Mouse (Mus musculus): ENCODE measurements at regions not wholly inside any gene's neighbourhood (a gene's known extent, or its start where the extent isn't known, plus 50 kb on each side); places are given as distances from the start of the nearest gene placed in this dataset.

DNA sequence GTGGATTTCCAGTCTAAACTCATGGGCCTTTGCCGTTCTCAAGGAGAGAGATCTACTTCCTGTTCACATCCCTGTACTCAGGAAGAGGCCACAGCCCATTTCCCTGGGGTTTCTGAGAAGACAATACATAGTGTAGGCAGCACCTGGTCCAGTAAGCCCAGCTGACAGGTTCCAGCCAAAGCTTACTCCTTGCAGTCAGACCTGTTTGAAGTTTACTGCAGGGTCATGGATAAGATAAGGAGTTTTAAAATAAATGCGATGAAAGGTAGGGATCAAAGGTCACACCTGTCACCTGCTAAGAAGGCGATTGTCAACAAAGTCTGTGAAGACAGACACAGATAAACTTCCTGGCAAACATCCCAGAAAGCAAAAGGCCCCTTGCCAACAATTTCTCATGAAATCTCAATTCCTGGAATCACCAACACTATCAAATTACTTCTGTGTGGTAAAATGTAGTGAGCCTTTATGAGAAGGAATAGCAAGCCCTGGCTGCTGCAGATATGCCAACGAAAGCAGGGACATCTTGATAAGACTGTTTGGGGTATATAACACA, 227.5 kb downstream of the Sp3 start:
- Histone ChIP-seq H3K27me3 (ENCODE audit: control insufficient read depth, insufficient read depth, low read length) (no peaks in the 10 kb centered on the region), H3K27ac (ENCODE audit: low read depth, low read length) (no peak overlapping the region), H3K4me2 (ENCODE audit: low read depth, low read length) (no peak overlapping the region), H3K9ac (replicated peaks; ENCODE audit: low read depth, low read length) (no peak overlapping the region), H3K4me1 (ENCODE audit: control insufficient read depth, insufficient read depth, low read length) (no peaks in the 10 kb centered on the region), H3K4me3 (ENCODE audit: low read depth, low read length) (no peak overlapping the region), H3K9me3 (ENCODE audit: control insufficient read depth, low read length) (no peaks in the 10 kb centered on the region), H3K36me3 (ENCODE audit: control insufficient read depth, insufficient read depth, low read length) (no peaks in the 10 kb centered on the region)
- 85% methylated on average over 4 of the region's 4 CpGs for WGBS
- no peak for ATAC-seq (ENCODE audit: low read depth)

DNA sequence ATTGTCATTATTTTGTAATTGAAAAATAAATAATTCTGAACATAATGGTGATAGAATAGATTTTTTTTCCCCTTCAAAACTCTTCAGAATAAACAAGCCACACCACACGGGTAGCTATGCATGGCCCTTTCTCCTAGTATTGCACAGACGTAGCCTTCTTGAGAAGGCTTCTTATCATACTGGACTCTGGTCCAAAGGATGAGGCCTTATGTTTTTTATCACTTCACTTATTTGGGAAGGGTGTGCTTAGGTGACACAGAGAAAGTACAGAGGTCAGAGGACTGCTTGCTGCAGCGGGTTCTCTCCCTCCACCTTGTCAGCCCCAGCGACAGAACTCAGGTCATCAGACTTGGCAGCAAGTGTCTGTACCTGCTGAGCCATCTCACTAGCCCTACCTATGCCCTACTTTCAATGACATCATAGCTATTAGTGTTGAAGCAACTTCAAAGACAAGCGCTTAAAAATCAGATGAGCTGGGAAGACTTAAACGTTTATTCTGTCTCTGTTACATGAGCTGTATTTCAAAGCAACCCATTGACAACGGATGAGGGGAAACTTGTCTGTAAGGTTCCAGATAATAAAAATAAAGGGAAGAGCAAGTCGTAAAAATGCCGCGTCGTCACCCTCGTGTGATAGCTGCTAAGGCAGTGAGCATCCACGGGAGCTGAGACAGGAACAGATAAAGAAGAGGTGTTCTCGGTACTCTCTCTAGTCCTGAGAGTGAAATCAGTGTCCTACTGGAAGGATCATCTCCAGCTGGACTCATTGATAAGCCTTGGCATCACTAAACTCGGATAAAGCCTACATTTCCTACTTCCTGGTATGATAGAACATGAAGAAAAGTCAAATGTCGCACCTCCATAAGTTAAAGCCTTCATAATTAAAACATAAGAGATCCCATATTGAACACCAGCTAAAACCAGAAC, 226.2 kb downstream of the Sp3 start:
- H3K4me2 ChIP-seq (ENCODE audit: low read depth, low read length): no peak overlapping the region
- no peaks in the 10 kb centered on the region for H3K36me3 ChIP-seq (ENCODE audit: control insufficient read depth, insufficient read depth, low read length)
- H3K27me3 ChIP-seq (ENCODE audit: control insufficient read depth, insufficient read depth, low read length): no peaks in the 10 kb centered on the region
- no peaks in the 10 kb centered on the region for H3K9me3 ChIP-seq (ENCODE audit: control insufficient read depth, low read length)
- 86% methylated on average over 16 of the region's 16 CpGs for WGBS
- no peak overlapping the region for H3K4me3 ChIP-seq (ENCODE audit: low read depth, low read length)
- H3K27ac ChIP-seq (ENCODE audit: low read depth, low read length): no peak overlapping the region
- ATAC-seq (ENCODE audit: low read depth): no peak
- H3K4me1 ChIP-seq (ENCODE audit: control insufficient read depth, insufficient read depth, low read length): no peaks in the 10 kb centered on the region
- H3K9ac ChIP-seq (replicated peaks; ENCODE audit: low read depth, low read length): no peak overlapping the region

DNA sequence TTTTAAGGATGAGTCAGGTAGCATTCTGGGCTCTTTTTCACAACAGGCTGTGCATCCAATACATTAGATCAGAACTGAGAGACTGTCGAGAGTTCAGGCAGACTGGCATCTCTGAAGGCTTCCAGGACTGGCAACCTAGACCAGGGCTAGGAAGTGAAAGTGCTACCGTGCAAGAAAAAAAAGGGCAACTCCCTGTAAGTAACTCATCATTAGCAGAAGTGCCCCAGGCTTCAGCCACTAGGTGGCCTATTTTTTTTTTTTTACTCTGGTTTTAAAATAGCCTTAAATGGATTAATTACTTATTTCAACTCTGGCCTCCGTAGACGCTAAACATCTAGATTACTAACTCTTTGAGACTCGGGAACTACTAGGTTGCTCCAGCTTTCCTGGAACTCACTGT, 216.8 kb downstream of the Sp3 start:
- WGBS: 93% methylated on average over 5 of the region's 5 CpGs
- ATAC-seq (ENCODE audit: low read depth): no peak
- H3K4me3 ChIP-seq (ENCODE audit: low read depth, low read length): no peak overlapping the region

DNA sequence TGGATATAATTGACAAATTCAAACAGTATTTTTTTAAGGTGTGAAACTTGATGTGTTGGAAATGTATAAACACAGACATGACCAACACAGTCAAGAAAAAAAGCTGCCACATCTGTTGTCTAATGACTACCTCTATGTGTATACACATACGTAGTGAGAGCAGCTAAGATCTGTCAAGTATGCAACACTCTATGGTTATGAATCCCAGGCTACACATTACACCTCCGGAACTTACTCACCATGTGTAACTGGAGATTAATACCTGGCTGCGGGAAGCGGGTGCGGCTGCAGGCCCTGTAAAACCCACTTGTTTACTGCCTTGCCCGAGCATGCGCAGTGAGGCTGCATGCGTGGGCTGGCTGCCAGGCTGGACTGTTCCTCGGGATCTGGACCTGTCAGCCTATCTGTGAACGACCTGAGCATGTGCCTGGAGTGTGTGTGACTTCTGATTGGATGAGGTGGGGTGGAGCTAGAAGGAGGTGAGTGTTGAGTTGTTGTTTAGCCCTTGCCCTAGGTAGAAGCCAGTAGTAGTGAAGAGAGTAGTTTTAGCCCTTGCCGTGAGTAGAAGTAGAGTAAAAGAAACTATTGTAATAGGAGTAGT, 211.1 kb downstream of the Sp3 start:
- no peak overlapping the region for H3K9ac ChIP-seq (replicated peaks; ENCODE audit: low read depth, low read length)
- no peaks in the 10 kb centered on the region for H3K27me3 ChIP-seq (ENCODE audit: control insufficient read depth, insufficient read depth, low read length)
- H3K36me3 ChIP-seq (ENCODE audit: control insufficient read depth, insufficient read depth, low read length): no peaks in the 10 kb centered on the region
- H3K4me1 ChIP-seq (ENCODE audit: control insufficient read depth, insufficient read depth, low read length): no peaks in the 10 kb centered on the region
- no peak overlapping the region for H3K4me3 ChIP-seq (ENCODE audit: low read depth, low read length)
- 80% methylated on average over 11 of the region's 11 CpGs for WGBS
- no peak overlapping the region for H3K27ac ChIP-seq (ENCODE audit: low read depth, low read length)
- ATAC-seq (ENCODE audit: low read depth): no peak
- no peak overlapping the region for H3K4me2 ChIP-seq (ENCODE audit: low read depth, low read length)
- H3K9me3 ChIP-seq (ENCODE audit: control insufficient read depth, low read length): no peaks in the 10 kb centered on the region

More for the DNA sequence above, 216.8 kb downstream of the Sp3 start:
- Histone ChIP-seq H3K27ac (ENCODE audit: low read depth, low read length) (no peak overlapping the region), H3K9me3 (ENCODE audit: control insufficient read depth, low read length) (no peaks in the 10 kb centered on the region), H3K9ac (replicated peaks; ENCODE audit: low read depth, low read length) (no peak overlapping the region), H3K4me2 (ENCODE audit: low read depth, low read length) (no peak overlapping the region), H3K36me3 (ENCODE audit: control insufficient read depth, insufficient read depth, low read length) (no peaks in the 10 kb centered on the region), H3K4me1 (ENCODE audit: control insufficient read depth, insufficient read depth, low read length) (no peaks in the 10 kb centered on the region), H3K27me3 (ENCODE audit: control insufficient read depth, insufficient read depth, low read length) (no peaks in the 10 kb centered on the region)

DNA sequence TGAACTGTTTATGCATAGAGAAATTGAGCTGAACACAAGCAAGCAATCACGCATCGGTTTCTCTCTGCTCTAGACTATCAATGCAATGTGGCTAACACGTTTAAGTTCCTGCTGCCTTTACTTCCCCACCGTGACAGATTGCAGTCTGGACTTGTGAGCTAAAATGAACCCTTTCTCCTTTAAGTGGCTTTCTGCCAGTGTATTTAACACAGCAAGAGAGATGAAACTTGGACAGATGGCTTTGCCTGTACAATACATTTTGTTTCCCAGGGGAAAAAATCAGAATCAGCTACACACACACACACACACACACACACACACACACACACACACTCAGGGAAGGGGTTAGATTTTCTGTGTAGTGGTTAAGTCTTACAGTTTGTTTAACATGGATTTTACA, 206.8 kb downstream of the Sp3 start:
- Histone ChIP-seq H3K4me1 (ENCODE audit: control insufficient read depth, insufficient read depth, low read length) (no peaks in the 10 kb centered on the region), H3K9ac (replicated peaks; ENCODE audit: low read depth, low read length) (no peak overlapping the region), H3K27me3 (ENCODE audit: control insufficient read depth, insufficient read depth, low read length) (no peaks in the 10 kb centered on the region), H3K4me3 (ENCODE audit: low read depth, low read length) (no peak overlapping the region), H3K4me2 (ENCODE audit: low read depth, low read length) (no peak overlapping the region), H3K27ac (ENCODE audit: low read depth, low read length) (no peak overlapping the region), H3K9me3 (ENCODE audit: control insufficient read depth, low read length) (no peaks in the 10 kb centered on the region), H3K36me3 (ENCODE audit: control insufficient read depth, insufficient read depth, low read length) (no peaks in the 10 kb centered on the region)
- WGBS: 67% methylated on average over 4 of the region's 4 CpGs
- no peak for ATAC-seq (ENCODE audit: low read depth)

DNA sequence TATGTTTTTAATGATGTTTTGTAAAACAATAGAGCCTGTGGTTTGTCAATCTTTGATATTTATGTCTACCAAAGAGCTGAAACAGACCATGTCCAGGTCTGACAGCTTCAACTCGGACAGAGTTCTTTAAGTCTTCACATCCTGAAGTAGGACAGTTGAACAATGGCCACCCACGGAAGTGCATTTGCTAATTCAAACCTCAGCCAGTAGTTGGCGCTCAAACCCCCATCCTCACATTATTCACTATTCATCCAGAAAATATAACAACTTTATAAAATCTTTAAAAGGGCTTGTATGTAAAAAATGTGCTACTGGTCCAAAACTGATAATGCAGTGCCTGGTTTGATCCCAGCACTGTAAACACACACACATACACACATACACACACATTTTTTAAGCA, 202.9 kb downstream of the Sp3 start:
- Histone ChIP-seq H3K4me3 (ENCODE audit: low read depth, low read length) (no peak overlapping the region), H3K4me2 (ENCODE audit: low read depth, low read length) (no peak overlapping the region), H3K27ac (ENCODE audit: low read depth, low read length) (no peak overlapping the region), H3K27me3 (ENCODE audit: control insufficient read depth, insufficient read depth, low read length) (no peaks in the 10 kb centered on the region), H3K9ac (replicated peaks; ENCODE audit: low read depth, low read length) (no peak overlapping the region), H3K9me3 (ENCODE audit: control insufficient read depth, low read length) (no peaks in the 10 kb centered on the region), H3K4me1 (ENCODE audit: control insufficient read depth, insufficient read depth, low read length) (0 out of 2 replicates have a peak, but pooled peaks cover 5% of the 10 kb centered on the region), H3K36me3 (ENCODE audit: control insufficient read depth, insufficient read depth, low read length) (no peaks in the 10 kb centered on the region)
- no peak for ATAC-seq (ENCODE audit: low read depth)
- 53% methylated on average over 3 of the region's 3 CpGs for WGBS

DNA sequence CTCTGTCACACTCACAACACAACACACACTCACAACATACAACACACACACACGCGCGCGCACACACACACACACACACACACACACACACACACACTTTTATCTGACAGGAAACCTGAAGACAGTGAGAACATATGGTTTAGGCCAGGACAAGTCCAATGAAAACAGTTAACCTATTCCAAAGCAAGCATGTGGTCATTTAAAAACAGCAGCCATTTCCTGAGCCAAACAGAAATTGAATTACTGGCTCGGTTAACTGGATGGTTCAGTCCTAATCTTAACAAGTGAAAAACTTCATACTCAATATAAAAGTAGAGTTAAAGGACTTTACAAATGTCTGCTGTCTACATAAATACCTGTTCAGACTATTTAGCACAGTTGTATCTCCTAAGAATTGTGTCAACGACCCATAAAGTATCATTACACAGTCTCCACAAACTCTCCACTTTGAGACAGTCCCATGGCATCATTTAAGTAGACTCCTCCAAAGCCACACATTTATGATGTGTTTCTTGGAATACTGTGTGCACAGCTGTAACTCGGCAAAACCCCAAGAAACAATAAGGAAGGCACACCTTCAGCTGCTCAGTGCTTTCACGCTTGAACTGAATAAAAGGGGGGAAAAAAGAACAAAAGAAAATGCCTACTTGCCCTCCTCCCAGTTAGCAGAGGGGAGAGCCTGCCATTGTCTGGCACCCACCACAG, 202.3 kb downstream of the Sp3 start:
- WGBS: 80% methylated on average over 8 of the region's 8 CpGs
- H3K4me1 ChIP-seq (ENCODE audit: control insufficient read depth, insufficient read depth, low read length): 0 out of 2 replicates have a peak, but pooled peaks cover 5% of the 10 kb centered on the region
- H3K9ac ChIP-seq (replicated peaks; ENCODE audit: low read depth, low read length): no peak overlapping the region
- no peak for ATAC-seq (ENCODE audit: low read depth)
- H3K36me3 ChIP-seq (ENCODE audit: control insufficient read depth, insufficient read depth, low read length): no peaks in the 10 kb centered on the region
- H3K27ac ChIP-seq (ENCODE audit: low read depth, low read length): no peak overlapping the region
- H3K4me3 ChIP-seq (ENCODE audit: low read depth, low read length): no peak overlapping the region
- no peak overlapping the region for H3K4me2 ChIP-seq (ENCODE audit: low read depth, low read length)
- no peaks in the 10 kb centered on the region for H3K9me3 ChIP-seq (ENCODE audit: control insufficient read depth, low read length)
- H3K27me3 ChIP-seq (ENCODE audit: control insufficient read depth, insufficient read depth, low read length): no peaks in the 10 kb centered on the region

DNA sequence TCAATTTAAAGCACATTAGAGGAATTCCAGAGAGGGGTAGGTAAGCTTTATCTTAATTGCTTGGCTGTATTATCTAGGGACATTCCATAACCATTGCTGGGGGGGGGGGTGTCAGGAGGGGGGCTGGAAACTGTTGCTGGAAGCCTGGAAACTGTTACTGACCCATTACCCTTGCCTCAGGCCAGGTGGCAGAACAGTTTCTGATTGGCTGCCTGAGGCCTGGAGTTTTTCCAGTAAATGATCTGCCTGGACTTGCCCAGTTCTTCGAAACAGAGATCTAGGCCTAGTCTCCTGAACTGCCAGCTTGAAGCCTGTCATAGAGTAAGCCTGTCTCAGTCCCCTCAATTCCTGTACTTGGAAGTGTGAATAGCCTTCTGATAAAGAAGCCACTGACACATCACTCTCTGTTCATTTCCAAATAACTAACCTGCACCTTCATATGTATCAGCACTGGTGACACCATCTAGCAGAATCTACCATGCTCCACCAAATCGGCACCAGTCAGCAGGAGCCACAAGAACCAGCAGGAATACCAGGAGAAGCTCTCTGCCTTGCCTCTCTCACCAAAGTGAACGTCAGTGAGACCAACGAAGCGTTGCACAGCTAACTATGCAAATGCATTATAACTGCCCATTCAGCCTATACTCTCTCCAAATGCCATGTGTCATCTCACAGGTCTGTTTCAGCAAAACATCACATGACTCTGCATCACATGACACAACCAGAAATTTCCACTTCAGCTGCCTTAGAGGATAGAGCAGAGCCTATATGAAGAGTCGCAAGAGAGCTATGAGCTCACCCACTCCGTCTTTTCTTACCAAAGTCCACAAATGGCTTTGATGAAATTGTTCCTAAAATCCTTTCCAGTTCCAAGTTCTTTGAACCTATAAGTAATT, 200.7 kb downstream of the Sp3 start:
- H3K36me3 ChIP-seq (ENCODE audit: control insufficient read depth, insufficient read depth, low read length): no peaks in the 10 kb centered on the region

More for the DNA sequence above, 200.7 kb downstream of the Sp3 start:
- ATAC-seq (ENCODE audit: low read depth): no peak
- WGBS: 87% methylated on average over 7 of the region's 7 CpGs
- Histone ChIP-seq H3K4me1 (ENCODE audit: control insufficient read depth, insufficient read depth, low read length) (0 out of 2 replicates have a peak, but pooled peaks cover 5% of the 10 kb centered on the region), H3K9ac (replicated peaks; ENCODE audit: low read depth, low read length) (no peak overlapping the region), H3K4me3 (ENCODE audit: low read depth, low read length) (no peak overlapping the region), H3K9me3 (ENCODE audit: control insufficient read depth, low read length) (no peaks in the 10 kb centered on the region), H3K27ac (ENCODE audit: low read depth, low read length) (no peak overlapping the region), H3K4me2 (ENCODE audit: low read depth, low read length) (no peak overlapping the region), H3K27me3 (ENCODE audit: control insufficient read depth, insufficient read depth, low read length) (no peaks in the 10 kb centered on the region)
